Mouse (Mus musculus) embryonic facial prominence, embryonic 14.5 days (tissue): ENCODE results near the gene Myo10. TPM values are rescaled to one million over a fixed set of nuclear protein-coding genes. Genes with fewer than 3 reads are reported as not detected.
A peak's percentile ranks its signal among the peaks of the same experiment; 100 is the strongest.

ENCODE experiments used
- ATAC-seq: fragments of 200-750 bp; cut with Nextera tagmentation; 2 replicates; pipeline ENCODE4 v1.8.0; 2017; ENCODE audit warnings: low read depth, moderate number of reproducible peaks, moderate TSS enrichment
- DNase-seq: peaks from one replicate; pipeline ENCODE4 v3.0.0-alpha.2; 2015; ENCODE audit warnings: low spot score
- H3K27ac ChIP-seq: fragments of 300-500 bp; sonication (generic); replicated peaks from 2 replicates; pipeline ENCODE4 v1.5.1; 2014; ENCODE audit warnings: low read depth, mild to moderate bottlenecking, low read length, moderate library complexity
- H3K27me3 ChIP-seq: fragments of 300-500 bp; sonication (generic); replicated peaks from 2 replicates; pipeline ENCODE4 v1.6.1; 2014; ENCODE audit warnings: low read length; ENCODE audit not compliant: control insufficient read depth, insufficient read depth
- H3K36me3 ChIP-seq: fragments of 300-500 bp; sonication (generic); 2 replicates; pipeline ENCODE4 v1.6.1; 2014; ENCODE audit warnings: low read length, mixed read lengths; ENCODE audit not compliant: control insufficient read depth, insufficient read depth
- H3K4me1 ChIP-seq: fragments of 300-500 bp; sonication (generic); 2 replicates; pipeline ENCODE4 v1.6.1; 2014; ENCODE audit warnings: antibody characterized with exemption, low read length; ENCODE audit not compliant: control insufficient read depth, insufficient read depth
- H3K4me2 ChIP-seq: fragments of 300-500 bp; sonication (generic); 2 replicates; pipeline ENCODE4 v1.6.1; 2014; ENCODE audit warnings: low read depth, mild to moderate bottlenecking, low read length, moderate library complexity, mixed read lengths
- H3K4me3 ChIP-seq: fragments of 300-500 bp; sonication (generic); 2 replicates; pipeline ENCODE4 v1.5.1; 2014; ENCODE audit warnings: low read depth, mild to moderate bottlenecking, low read length
- H3K9ac ChIP-seq: fragments of 300-500 bp; sonication (generic); 2 replicates; pipeline ENCODE4 v1.6.1; 2014; ENCODE audit warnings: low read depth, mild to moderate bottlenecking, low read length, moderate library complexity, mixed read lengths
- H3K9me3 ChIP-seq: fragments of 300-500 bp; sonication (generic); 2 replicates; pipeline ENCODE4 v1.6.1; 2016; ENCODE audit warnings: low read length; ENCODE audit not compliant: control insufficient read depth
- WGBS: fragments of 180-500 bp; shearing (Covaris S2); extraction: QIAGEN DNeasy Blood & Tissue Kit; methylation state at CpG from one replicate; pipeline ENCODE4 v1.1.7; 2014; 5-methylcytosine and 5-hydroxymethylcytosine counted together
- polyA plus RNA-seq: library from polyadenylated mRNA; unstranded; fragments of >200 nt; fragmentation: Nextera tagmentation; extraction: Ambion mirVana; gene quantifications from 2 replicates; pipeline ENCODE4 v1.2.1, GENCODE M21; 2014

The Myo10 gene
- polyA plus RNA-seq, 1 experiment from 2014 or later, result 41.8 TPM

- Histone ChIP-seq H3K4me2 (no peak overlapping the region), H3K9me3 (no peaks in the 10 kb centered on the region), H3K36me3 (no peaks in the 10 kb centered on the region), H3K27ac (no peak overlapping the region), H3K4me3 (no peak overlapping the region), H3K9ac (no peak overlapping the region), H3K27me3 (no peaks in the 10 kb centered on the region), H3K4me1 (peaks cover 30% of the 10 kb centered on the region)
- DNase-seq, result no peak
- 88% methylated on average over 13 of the region's 13 CpGs for WGBS
- no peak for ATAC-seq
Measured at GRCm38 (mm10) chr15:25633674-25634340, 11.5 kb downstream of the Myo10 start.

- 71% methylated on average over 9 of the region's 9 CpGs for WGBS
- Histone ChIP-seq H3K4me3 (no peak overlapping the region), H3K4me1 (peaks cover 43% of the 10 kb centered on the region), H3K36me3 (no peaks in the 10 kb centered on the region), H3K9ac (no peak overlapping the region), H3K4me2 (no peak overlapping the region), H3K9me3 (no peaks in the 10 kb centered on the region), H3K27me3 (no peaks in the 10 kb centered on the region), H3K27ac (no peak overlapping the region)
- ATAC-seq (0 out of 2 replicates have a peak, but pooled peaks have one; percentile 1), DNase-seq (peak; percentile 53)
Measured at GRCm38 (mm10) chr15:25637727-25638126, 15.4 kb downstream of the Myo10 start.

- Histone ChIP-seq H3K36me3 (no peaks in the 10 kb centered on the region), H3K4me2 (no peak overlapping the region), H3K9ac (no peak overlapping the region), H3K9me3 (no peaks in the 10 kb centered on the region), H3K27ac (no peak overlapping the region), H3K4me3 (no peak overlapping the region), H3K4me1 (peaks cover 47% of the 10 kb centered on the region), H3K27me3 (no peaks in the 10 kb centered on the region)
- 86% methylated on average over 5 of the region's 5 CpGs for WGBS
- no peak for ATAC-seq
- DNase-seq, result no peak
Measured at GRCm38 (mm10) chr15:25639217-25639616, 16.9 kb downstream of the Myo10 start.

- Histone ChIP-seq H3K27ac (no peak overlapping the region), H3K4me3 (no peak overlapping the region)
- no peak for DNase-seq
Measured at GRCm38 (mm10) chr15:25640840-25641752, 18.8 kb downstream of the Myo10 start.

GRCm38 (mm10) chr15:25642214-25643058, 20.1 kb downstream of the Myo10 start:
- Histone ChIP-seq H3K9me3 (no peaks in the 10 kb centered on the region), H3K9ac (no peak overlapping the region), H3K36me3 (no peaks in the 10 kb centered on the region), H3K27ac (peak overlapping the region; percentile 57), H3K27me3 (no peaks in the 10 kb centered on the region), H3K4me2 (0 out of 2 replicates have a peak overlapping the region, but pooled peaks have one; percentile 8), H3K4me3 (no peak overlapping the region), H3K4me1 (peaks cover 31% of the 10 kb centered on the region)
- peak; percentile 74 for ATAC-seq
- DNase-seq, result peak; percentile 90
- WGBS, result 23% methylated on average over 9 of the region's 9 CpGs

More at GRCm38 (mm10) chr15:25640840-25641752, 18.8 kb downstream of the Myo10 start:
- 77% methylated on average over 12 of the region's 12 CpGs for WGBS
- Histone ChIP-seq H3K9ac (no peak overlapping the region), H3K9me3 (no peaks in the 10 kb centered on the region), H3K4me2 (no peak overlapping the region), H3K27me3 (no peaks in the 10 kb centered on the region), H3K36me3 (no peaks in the 10 kb centered on the region), H3K4me1 (peaks cover 39% of the 10 kb centered on the region)
- no peak for ATAC-seq

- no peak overlapping the region for H3K4me2 ChIP-seq
- no peak overlapping the region for H3K9ac ChIP-seq
- peaks cover 27% of the 10 kb centered on the region for H3K4me1 ChIP-seq
- no peak overlapping the region; the same call in 1 of the 2 replicates for H3K27ac ChIP-seq
- DNase-seq, result peak; percentile 64
- no peak overlapping the region for H3K4me3 ChIP-seq
- no peak for ATAC-seq
- H3K9me3 ChIP-seq, result no peaks in the 10 kb centered on the region
- no peaks in the 10 kb centered on the region for H3K27me3 ChIP-seq
- WGBS, result 70% methylated on average over 4 of the region's 4 CpGs
- H3K36me3 ChIP-seq, result no peaks in the 10 kb centered on the region
Measured at GRCm38 (mm10) chr15:25645862-25646261, 23.5 kb downstream of the Myo10 start.

GRCm38 (mm10) chr15:25648287-25648686, 26.0 kb downstream of the Myo10 start:
- H3K36me3 ChIP-seq, result no peaks in the 10 kb centered on the region
- H3K9ac ChIP-seq, result no peak overlapping the region
- 78% methylated on average over 2 of the region's 2 CpGs for WGBS
- H3K27ac ChIP-seq, result no peak overlapping the region
- DNase-seq (no peak), ATAC-seq (no peak)
- no peaks in the 10 kb centered on the region for H3K27me3 ChIP-seq
- no peak overlapping the region for H3K4me2 ChIP-seq
- H3K4me1 ChIP-seq, result peaks cover 17% of the 10 kb centered on the region
- H3K4me3 ChIP-seq, result no peak overlapping the region
- no peaks in the 10 kb centered on the region for H3K9me3 ChIP-seq

GRCm38 (mm10) chr15:25650371-25650770, 28.0 kb downstream of the Myo10 start:
- H3K36me3 ChIP-seq, result no peaks in the 10 kb centered on the region
- H3K9ac ChIP-seq, result no peak overlapping the region
- H3K27ac ChIP-seq, result no peak overlapping the region
- ATAC-seq (no peak), DNase-seq (no peak)
- 68% methylated on average over 5 of the region's 5 CpGs for whole genome bisulfite sequencing
- H3K27me3 ChIP-seq, result no peaks in the 10 kb centered on the region
- H3K9me3 ChIP-seq, result no peaks in the 10 kb centered on the region
- H3K4me3 ChIP-seq, result no peak overlapping the region
- H3K4me2 ChIP-seq, result no peak overlapping the region
- H3K4me1 ChIP-seq, result peaks cover 21% of the 10 kb centered on the region
